Mouse (Mus musculus): ENCODE measurements around the gene Depp1. TPM values are rescaled to one million over a fixed set of nuclear protein-coding genes. Genes with fewer than 3 reads are reported as not detected.
"Not testable (repeated sequence)": the region's sequence is repeated elsewhere in the genome, so short reads cannot be mapped to it uniquely, and the experiment has no call there.

The Depp1 gene
- 10 to 100 TPM in 1 of 2 experiments, 1 to 10 TPM in 1; 6.2 to 28.1 TPM for total RNA-seq (2021)
- long read RNA-seq, experiment 1, partial matches to known transcripts = 0 of 2 reads
- long read RNA-seq, experiment 1, other reads (novel, unspliced or antisense) = 1 of 2 reads
- long read RNA-seq, experiment 2, transcript Depp1-201 (2 exons, 1,339 nt) = major isoform, 24 of 29 reads
- long read RNA-seq, experiment 2, transcript Depp1-202 (2 exons, 1,317 nt) = minor isoform, 5 of 29 reads
- long read RNA-seq, experiment 2, partial matches to known transcripts = 0 of 29 reads
- long read RNA-seq, experiment 2, other reads (novel, unspliced or antisense) = 0 of 29 reads

- no peak for DNase-seq
Measured at GRCm38 (mm10) chr6:116650406-116650805, at the start of gene Depp1. Gene Depp1, plus strand, starts transcription at chr6:116650609.

- not testable (repeated sequence) for DNase-seq
Measured at GRCm38 (mm10) chr6:116600969-116601368, 49.4 kb upstream of the Depp1 start.

GRCm38 (mm10) chr6:116607230-116607629, 43.2 kb upstream of the Depp1 start:
- no peak for DNase-seq

DNA sequence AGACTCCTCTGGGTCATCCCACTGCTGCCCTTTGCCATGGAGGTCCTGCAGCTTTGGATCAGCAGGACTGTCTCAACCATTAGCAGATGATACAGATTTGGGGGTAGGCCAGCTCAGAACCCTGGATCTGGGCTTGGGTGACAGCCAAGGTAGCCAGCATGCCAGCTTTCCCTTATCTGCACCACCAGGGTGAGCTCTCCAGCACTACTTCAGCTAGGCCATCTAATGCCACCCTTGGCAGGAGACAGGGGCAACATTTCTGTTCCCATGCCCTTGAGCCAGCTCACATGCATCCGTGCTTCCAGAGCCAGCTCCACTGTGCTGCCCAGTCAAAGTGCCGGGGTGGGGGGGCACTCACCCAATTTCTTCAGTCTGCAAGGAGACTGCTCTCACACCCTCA, 34.7 kb upstream of the Depp1 start:
- no peak for DNase-seq

DNA sequence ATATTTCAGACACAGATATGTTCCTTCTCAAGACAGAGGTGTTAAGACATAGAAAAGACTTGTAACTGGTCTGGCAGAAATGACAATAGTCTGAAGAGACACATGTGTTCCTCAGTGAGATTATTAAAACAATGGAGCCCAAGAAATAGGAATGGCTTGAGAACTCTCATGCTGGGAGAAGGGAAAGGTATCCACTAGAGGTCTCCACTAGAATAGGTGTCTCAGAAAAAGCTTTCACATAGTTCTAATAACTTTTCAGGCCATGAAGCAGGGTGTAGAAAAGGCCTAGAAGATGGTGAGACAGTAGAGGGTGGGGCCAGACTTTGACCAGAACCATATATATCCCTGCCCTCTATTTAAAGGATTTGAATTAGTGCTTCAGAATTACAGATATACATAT, 32.3 kb upstream of the Depp1 start:
- no peak for DNase-seq

- DNase-seq = no peak
Measured at GRCm38 (mm10) chr6:116621318-116622023, 28.9 kb upstream of the Depp1 start.

- not testable (repeated sequence) for DNase-seq
Measured at GRCm38 (mm10) chr6:116626417-116626816, 24.0 kb upstream of the Depp1 start.

- no peak for DNase-seq
Measured at GRCm38 (mm10) chr6:116628095-116628494, 22.3 kb upstream of the Depp1 start.

- peak; percentile 64 for DNase-seq
Measured at GRCm38 (mm10) chr6:116628539-116629171, 21.8 kb upstream of the Depp1 start, which contains the start of gene Zfp422. Gene Zfp422, minus strand, starts transcription at chr6:116628999.

DNA sequence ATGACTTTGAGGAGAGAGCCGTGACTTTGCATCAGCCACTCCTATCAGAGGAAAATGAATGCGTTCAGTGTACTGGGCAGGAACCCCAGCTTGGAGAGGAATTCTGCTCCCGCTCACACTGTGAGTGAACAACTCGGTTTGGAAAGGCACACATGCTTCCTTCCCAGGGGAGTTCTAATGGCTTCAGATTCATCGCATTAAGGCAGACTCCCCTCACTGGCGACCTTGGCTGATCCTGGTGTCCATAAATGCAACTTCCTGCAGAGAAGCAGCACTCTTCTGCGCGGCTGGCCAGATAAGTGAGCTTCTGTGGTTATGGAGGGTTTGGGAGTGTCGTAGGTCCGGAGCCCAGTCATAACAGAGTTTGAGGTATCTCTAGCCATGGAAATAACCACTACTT, 20.6 kb upstream of the Depp1 start:
- DNase-seq = no peak

DNA sequence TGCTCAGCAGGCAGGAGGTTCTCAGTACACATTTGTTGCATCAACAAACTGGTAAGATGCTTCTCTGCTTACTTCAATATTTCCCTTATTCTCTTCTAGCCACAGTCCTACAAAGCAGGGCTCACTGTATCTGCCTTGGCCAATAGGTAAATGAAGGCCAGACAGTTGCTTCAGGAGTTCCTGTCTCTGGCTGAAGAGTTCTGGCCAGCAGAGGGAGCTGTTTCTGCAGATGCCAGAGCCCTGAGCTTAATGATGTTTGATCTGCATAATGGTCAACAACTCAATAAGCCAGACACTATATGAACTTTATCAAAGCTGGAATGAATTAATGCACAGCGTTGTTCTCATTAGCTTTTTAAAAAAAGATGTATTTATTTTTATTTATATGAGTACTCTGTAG, 18.3 kb upstream of the Depp1 start:
- peak; percentile 84 for DNase-seq

- DNase-seq = no peak
Measured at GRCm38 (mm10) chr6:116633741-116634695, 16.4 kb upstream of the Depp1 start.

DNA sequence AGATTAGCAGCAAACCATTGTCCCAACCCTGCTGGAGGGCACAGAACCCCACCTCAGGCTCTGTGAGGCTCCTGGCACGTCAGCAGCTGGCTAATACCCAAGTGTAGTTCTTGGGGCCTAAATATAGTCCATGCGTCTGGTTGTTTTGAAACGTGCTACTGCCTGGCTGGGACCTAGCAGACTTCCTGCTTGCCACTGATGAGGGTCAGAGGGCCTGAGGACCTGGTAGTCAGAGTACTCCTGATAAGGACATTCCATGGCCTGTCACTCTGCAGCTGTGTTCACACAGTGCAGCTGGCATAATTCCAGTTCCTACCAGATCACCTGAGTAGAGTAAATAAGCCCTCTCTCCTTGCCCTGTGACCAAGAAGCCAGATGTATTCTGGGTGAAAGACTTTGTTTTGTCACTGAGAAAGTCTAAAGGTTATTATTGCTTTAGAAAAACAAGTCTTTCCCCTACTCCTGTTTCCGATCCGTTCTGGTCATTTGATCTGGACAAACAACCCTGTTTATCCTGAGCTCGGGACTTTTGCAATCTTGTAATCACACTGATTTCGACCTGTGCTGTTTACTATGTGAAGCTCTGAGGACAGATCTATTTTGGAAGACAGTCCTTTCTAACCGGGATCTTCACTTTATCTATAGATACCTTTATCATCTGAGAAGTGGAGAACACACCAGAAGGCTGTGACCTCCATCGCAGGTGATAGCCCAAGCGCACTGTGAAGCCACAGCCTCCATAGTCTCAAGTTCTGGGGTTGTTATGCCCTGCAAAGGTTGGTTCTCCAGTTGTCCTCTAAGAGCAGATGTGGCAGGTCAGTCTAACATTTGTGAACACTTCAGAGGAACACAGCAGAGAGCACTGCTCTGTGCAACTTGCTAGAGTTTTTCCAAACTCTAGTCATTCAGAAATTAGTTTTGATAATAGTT, 14.9 kb upstream of the Depp1 start:
- peak; percentile 51 for DNase-seq

- DNase-seq = no peak
Measured at GRCm38 (mm10) chr6:116636581-116637235, 13.7 kb upstream of the Depp1 start.

DNA sequence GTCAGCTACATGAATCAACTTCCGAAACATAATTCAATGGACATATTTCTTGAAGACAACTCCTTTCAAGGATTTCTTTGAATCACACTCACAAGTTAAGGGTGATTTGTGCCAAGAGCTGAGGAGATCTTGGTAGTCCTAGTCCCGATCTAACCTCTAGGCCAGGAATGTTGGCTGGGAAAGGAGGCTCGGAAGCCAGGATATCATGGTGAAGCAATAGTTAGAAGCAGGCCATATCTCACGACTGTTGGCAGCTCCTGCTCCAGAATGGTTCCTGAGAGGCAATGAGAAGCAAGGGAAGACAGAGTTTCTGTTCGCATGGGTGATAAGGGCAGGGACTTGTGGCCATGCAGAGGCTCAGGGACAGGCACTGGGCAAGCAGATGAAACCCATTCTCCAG, 12.9 kb upstream of the Depp1 start:
- DNase-seq = no peak

DNA sequence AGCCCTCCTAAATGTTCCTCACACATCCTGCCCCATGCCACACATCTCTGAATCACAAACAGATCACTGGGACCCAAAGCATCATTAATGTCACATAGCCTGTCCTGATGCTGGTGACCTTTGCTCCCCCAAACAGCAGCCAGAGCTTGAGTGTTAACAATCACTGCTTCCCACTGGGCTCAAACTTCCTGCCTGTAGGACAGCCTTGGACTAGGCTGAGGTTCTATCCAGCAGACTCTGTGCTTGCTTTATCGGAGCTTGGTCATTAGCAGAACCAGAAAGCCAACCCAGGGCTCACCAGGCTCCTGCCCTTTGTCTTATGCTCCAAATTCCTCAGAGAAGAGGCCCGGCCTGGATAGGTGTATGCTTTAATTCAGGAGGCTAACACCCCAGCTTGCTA, 11.5 kb upstream of the Depp1 start:
- DNase-seq = no peak

GRCm38 (mm10) chr6:116639663-116640062, 10.7 kb upstream of the Depp1 start:
- DNase-seq = no peak

DNA sequence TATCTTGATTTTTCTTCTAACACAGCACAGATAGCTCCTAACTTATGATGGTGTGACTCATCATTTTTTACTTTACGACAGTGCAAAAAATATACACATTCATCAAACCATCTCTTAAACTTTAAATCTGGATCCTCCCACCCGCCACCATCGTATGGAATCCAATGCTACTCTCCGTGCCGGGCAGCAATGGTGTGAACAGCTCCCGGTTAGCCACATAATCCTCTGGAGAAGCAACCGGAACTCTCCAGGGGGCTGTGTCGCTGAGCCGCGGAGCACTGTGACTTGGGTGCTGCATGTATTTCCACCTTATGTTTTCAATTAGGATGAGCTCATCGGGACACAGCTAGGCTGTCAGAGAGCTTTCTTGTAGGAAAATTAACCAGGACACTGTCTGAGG, 7.5 kb upstream of the Depp1 start:
- DNase-seq = no peak

- DNase-seq = no peak
Measured at GRCm38 (mm10) chr6:116643881-116644280, 6.5 kb upstream of the Depp1 start.

- no peak for DNase-seq
Measured at GRCm38 (mm10) chr6:116644335-116644734, 6.1 kb upstream of the Depp1 start.

Data from gastrocnemius, postnatal 10 days (tissue).